Mouse (Mus musculus) stomach, embryonic 15.5 days (tissue): ENCODE data around the gene Cep250. TPM values are rescaled to one million over a fixed set of nuclear protein-coding genes. Genes with fewer than 3 reads are reported as not detected.

Experiments
- ATAC-seq: fragments of 200-750 bp; cut with Nextera tagmentation; 2 replicates; pipeline ENCODE4 v1.8.0; 2017; ENCODE audit warnings: low read depth, moderate number of reproducible peaks, moderate TSS enrichment; ENCODE audit not compliant: insufficient read depth, low FRiP score
- H3K27ac ChIP-seq: fragments of 300-500 bp; sonication (generic); 2 replicates; pipeline ENCODE4 v1.5.1; 2015; ENCODE audit warnings: mild to moderate bottlenecking, inconsistent platforms
- H3K27me3 ChIP-seq: fragments of 300-500 bp; sonication (generic); replicated peaks from 2 replicates; pipeline ENCODE4 v1.6.1; 2015; ENCODE audit warnings: inconsistent platforms
- H3K36me3 ChIP-seq: fragments of 300-500 bp; sonication (generic); 2 replicates; pipeline ENCODE4 v1.6.1; 2015; ENCODE audit warnings: inconsistent platforms
- H3K4me1 ChIP-seq: fragments of 300-500 bp; sonication (generic); 2 replicates; pipeline ENCODE4 v1.6.1; 2015; ENCODE audit warnings: inconsistent platforms
- H3K4me2 ChIP-seq: fragments of 300-500 bp; sonication (generic); 2 replicates; pipeline ENCODE4 v1.6.1; 2015; ENCODE audit warnings: mild to moderate bottlenecking, inconsistent platforms
- H3K4me3 ChIP-seq: fragments of 300-500 bp; sonication (generic); replicated peaks from 2 replicates; pipeline ENCODE4 v1.5.1; 2015; ENCODE audit warnings: inconsistent platforms
- H3K9ac ChIP-seq: fragments of 300-500 bp; sonication (generic); 2 replicates; pipeline ENCODE4 v1.6.1; 2015; ENCODE audit warnings: inconsistent platforms
- H3K9me3 ChIP-seq: fragments of 300-500 bp; sonication (generic); 2 replicates; pipeline ENCODE4 v1.6.1; 2016; ENCODE audit warnings: inconsistent platforms
- WGBS: fragments of 180-500 bp; shearing (Covaris S2); methylation state at CpG from one replicate; pipeline ENCODE4 v1.1.7; 2015; 5-methylcytosine and 5-hydroxymethylcytosine counted together
- polyA plus RNA-seq: library from polyadenylated mRNA; unstranded; fragments of >200 nt; fragmentation: Nextera tagmentation; extraction: Ambion mirVana; gene quantifications from 2 replicates; pipeline ENCODE4 v1.2.1, GENCODE M21; 2015

Cep250 gene
- polyA plus RNA-seq, 1 experiment from 2014 or later = 21.3 TPM

DNA sequence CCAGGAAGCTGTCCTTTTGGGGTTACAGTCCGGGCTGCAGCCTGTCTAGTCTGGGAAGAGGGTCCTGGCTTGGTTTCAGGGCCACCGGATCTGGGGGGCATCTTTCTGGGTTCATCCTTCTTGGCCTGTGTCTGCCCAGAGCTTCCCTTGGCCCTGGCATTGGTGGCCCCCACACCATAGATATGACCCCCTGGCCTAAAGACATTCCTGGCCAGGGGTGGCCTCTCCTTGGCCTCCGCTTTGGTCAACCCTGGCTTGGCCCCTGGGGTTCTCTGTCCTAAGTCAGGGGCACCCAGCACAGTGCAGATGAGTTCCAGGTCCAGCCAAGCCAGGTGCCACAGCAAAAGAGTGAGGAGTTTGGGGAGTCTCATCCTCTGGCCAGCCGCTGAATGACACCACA is 11.6 kb upstream of the Cep250 start:
- H3K4me2 ChIP-seq = peak overlapping the region; percentile 24; the same call in 1 of the 2 replicates
- H3K36me3 ChIP-seq = no peaks in the 10 kb centered on the region
- peaks cover 12% of the 10 kb centered on the region; the same call in 1 of the 2 replicates for H3K4me1 ChIP-seq
- H3K4me3 ChIP-seq = no peak overlapping the region
- H3K9me3 ChIP-seq = no peaks in the 10 kb centered on the region
- ATAC-seq = no peak
- H3K27me3 ChIP-seq = no peaks in the 10 kb centered on the region
- 84% methylated on average over 4 of the region's 4 CpGs for WGBS
- no peak overlapping the region for H3K9ac ChIP-seq
- no peak overlapping the region for H3K27ac ChIP-seq

DNA sequence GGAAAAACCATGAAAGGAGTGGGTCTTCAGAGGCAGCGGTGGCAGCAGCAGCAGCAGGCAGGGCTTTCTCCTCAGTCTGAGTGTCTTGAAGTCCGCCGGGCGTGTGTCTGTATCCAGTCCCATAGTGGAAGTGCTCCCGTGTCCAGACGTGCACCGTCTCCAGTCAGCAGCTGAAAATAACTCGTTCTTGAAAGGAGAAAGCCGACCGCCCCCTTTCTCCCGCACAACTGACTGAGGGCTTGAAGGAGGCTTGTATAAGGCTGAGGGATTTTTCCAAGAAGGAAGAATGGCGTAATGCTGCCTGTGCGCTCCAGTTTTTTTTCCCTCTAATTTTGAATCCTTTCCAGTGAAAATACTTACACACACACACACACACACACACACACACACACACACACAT is 11.1 kb upstream of the Cep250 start, which contains the start of gene Gdf5:
TSS of gene Gdf5 (minus strand) at position 244 of the 400 bp plus-strand sequence.
- 41% methylated on average over 13 of the region's 13 CpGs for WGBS
- no peak within 1 kb of the TSS for H3K9ac ChIP-seq

GRCm38 (mm10) chr2:155945580-155945979 is 10.7 kb upstream of the Cep250 start:
- Histone ChIP-seq H3K4me2 (no peak overlapping the region), H3K27ac (no peak overlapping the region), H3K4me3 (no peak overlapping the region), H3K9me3 (no peaks in the 10 kb centered on the region), H3K4me1 (peaks cover 12% of the 10 kb centered on the region; the same call in 1 of the 2 replicates), H3K36me3 (no peaks in the 10 kb centered on the region), H3K27me3 (0 out of 2 replicates have a peak, but pooled peaks cover 3% of the 10 kb centered on the region), H3K9ac (no peak overlapping the region)
- ATAC-seq = no peak
- WGBS = 48% methylated on average over 5 of the region's 5 CpGs

More for the DNA sequence above, 11.1 kb upstream of the Cep250 start, which contains the start of gene Gdf5:
- Histone ChIP-seq H3K9me3 (no peaks in the 10 kb centered on the region), H3K36me3 (no peaks in the 10 kb centered on the region), H3K27me3 (0 out of 2 replicates have a peak, but pooled peaks cover 1% of the 10 kb centered on the region), H3K27ac (no peak within 1 kb of the TSS), H3K4me1 (peaks cover 12% of the 10 kb centered on the region; the same call in 1 of the 2 replicates), H3K4me2 (peak within 1 kb of the TSS; percentile 24; the same call in 1 of the 2 replicates), H3K4me3 (no peak within 1 kb of the TSS)
- no peak for ATAC-seq

DNA sequence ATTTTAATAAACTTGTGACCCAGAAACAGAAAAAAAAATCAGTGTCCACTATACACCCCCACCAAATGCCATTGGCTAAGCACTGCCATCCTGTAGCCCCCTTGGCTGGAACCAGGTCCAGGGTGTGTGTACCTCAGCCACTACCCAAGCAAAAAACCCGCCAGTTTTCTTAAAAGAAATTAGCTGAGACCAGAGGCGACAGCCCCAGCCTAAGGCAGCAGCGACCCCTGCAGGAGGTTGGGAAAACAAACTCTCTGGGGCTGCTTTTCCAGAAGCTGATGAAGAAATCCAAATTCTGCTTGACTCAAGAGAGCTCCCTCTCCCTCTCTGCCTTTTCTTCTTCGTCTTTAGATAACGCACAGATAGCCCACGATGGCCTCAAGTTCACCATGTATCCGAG is 10.2 kb upstream of the Cep250 start:
- peaks cover 12% of the 10 kb centered on the region; the same call in 1 of the 2 replicates for H3K4me1 ChIP-seq
- H3K9ac ChIP-seq = no peak overlapping the region
- no peak overlapping the region for H3K27ac ChIP-seq
- WGBS = 2% methylated on average over 7 of the region's 7 CpGs
- no peaks in the 10 kb centered on the region for H3K36me3 ChIP-seq
- no peaks in the 10 kb centered on the region for H3K9me3 ChIP-seq
- peak; percentile 40; the same call in 1 of the 2 replicates for ATAC-seq
- H3K4me3 ChIP-seq = no peak overlapping the region
- 0 out of 2 replicates have a peak, but pooled peaks cover 3% of the 10 kb centered on the region for H3K27me3 ChIP-seq
- H3K4me2 ChIP-seq = no peak overlapping the region

GRCm38 (mm10) chr2:155946499-155946898 is 9.8 kb upstream of the Cep250 start:
- no peaks in the 10 kb centered on the region for H3K36me3 ChIP-seq
- no peak overlapping the region for H3K27ac ChIP-seq
- no peak overlapping the region for H3K4me3 ChIP-seq
- peaks cover 12% of the 10 kb centered on the region; the same call in 1 of the 2 replicates for H3K4me1 ChIP-seq
- H3K4me2 ChIP-seq = no peak overlapping the region
- H3K9ac ChIP-seq = no peak overlapping the region
- 0 out of 2 replicates have a peak, but pooled peaks cover 3% of the 10 kb centered on the region for H3K27me3 ChIP-seq
- ATAC-seq = no peak
- WGBS = 27% methylated on average over 4 of the region's 4 CpGs
- H3K9me3 ChIP-seq = no peaks in the 10 kb centered on the region

DNA sequence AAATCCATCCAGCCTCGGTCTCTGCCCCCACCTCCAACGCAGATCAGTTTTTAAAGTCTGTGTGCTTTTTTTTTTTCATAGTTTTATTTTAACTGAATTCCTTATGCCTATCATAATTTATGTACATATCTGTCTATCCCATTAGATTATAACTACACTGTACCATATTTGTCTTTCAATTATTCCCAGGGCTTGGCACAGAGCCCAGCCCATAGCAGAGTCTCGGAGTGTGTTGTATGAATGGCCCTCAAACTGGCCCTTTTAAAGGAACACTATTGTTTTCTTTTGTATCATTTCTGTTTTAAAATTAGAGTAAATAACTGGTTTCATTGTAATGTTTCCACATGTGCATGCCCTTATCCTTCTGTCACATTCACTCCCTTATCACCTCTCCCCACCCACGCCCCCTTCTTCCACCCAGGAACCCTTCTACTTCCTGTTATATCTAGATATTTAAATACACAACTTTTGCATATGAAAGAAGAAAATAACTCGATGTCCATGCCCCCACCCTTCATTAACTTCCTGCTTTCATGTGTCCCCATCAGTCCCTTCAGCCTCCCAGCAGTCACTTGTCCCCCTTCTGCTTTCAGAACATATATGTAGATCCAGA is 8.8 kb upstream of the Cep250 start:
- 44% methylated on average over 5 of the region's 5 CpGs for WGBS

DNA sequence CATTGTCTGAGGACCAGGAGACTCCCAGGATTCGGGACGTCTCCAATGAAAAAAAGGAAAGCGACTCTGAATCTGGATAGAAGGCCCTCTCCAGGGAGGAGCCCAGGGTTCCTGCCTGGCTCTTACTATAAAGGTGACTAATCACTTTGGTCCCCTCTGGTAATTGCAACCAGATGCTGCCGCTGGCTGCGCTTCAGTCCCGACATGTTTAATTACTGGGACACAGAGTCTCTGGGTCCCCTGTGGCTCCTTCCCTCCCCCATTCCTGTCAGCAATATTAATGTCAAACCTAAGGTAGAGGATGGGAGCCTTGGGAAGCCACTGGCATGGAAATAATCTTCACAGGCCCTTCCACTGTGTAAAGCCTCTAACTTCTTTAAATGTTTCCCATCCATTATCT is 6.9 kb upstream of the Cep250 start:
- H3K4me1 ChIP-seq = peaks cover 6% of the 10 kb centered on the region; the same call in 1 of the 2 replicates
- no peaks in the 10 kb centered on the region for H3K9me3 ChIP-seq
- WGBS = 48% methylated on average over 6 of the region's 6 CpGs
- H3K36me3 ChIP-seq = no peaks in the 10 kb centered on the region
- H3K4me2 ChIP-seq = no peak overlapping the region
- H3K4me3 ChIP-seq = no peak overlapping the region
- no peak overlapping the region for H3K27ac ChIP-seq
- no peak overlapping the region for H3K9ac ChIP-seq
- no peak for ATAC-seq
- 0 out of 2 replicates have a peak, but pooled peaks cover 3% of the 10 kb centered on the region for H3K27me3 ChIP-seq

More for the DNA sequence above, 8.8 kb upstream of the Cep250 start:
- Histone ChIP-seq H3K4me2 (no peak overlapping the region), H3K4me3 (no peak overlapping the region), H3K9me3 (no peaks in the 10 kb centered on the region), H3K27me3 (0 out of 2 replicates have a peak, but pooled peaks cover 3% of the 10 kb centered on the region), H3K9ac (no peak overlapping the region), H3K27ac (0 out of 2 replicates have a peak overlapping the region, but pooled peaks have one; percentile 16), H3K4me1 (peaks cover 9% of the 10 kb centered on the region; the same call in 1 of the 2 replicates), H3K36me3 (no peaks in the 10 kb centered on the region)
- peak; percentile 71 for ATAC-seq

DNA sequence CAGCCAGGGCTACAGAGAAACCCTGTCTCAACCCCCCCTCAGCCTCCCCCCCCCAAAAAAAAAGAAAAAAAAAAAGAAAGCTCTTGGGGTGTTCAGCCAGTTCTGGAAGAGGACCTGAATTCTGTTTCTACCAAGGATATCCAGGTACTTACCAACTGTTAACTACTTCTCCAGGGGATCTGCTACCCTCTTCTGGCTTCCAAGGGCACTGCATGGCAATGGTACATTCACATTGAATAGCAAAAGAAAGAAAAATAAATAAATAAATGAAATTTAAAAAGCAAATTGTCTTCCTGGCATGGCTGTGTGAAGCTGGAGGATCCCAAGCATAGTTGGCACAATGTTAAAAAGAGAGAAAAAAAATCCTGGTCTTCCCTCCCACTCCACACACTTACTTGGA is 4.3 kb upstream of the Cep250 start:
- Histone ChIP-seq H3K4me1 (no peaks in the 10 kb centered on the region), H3K9me3 (no peaks in the 10 kb centered on the region), H3K4me3 (no peak overlapping the region), H3K4me2 (no peak overlapping the region), H3K36me3 (no peaks in the 10 kb centered on the region), H3K27me3 (0 out of 2 replicates have a peak, but pooled peaks cover 3% of the 10 kb centered on the region), H3K9ac (no peak overlapping the region), H3K27ac (no peak overlapping the region)
- ATAC-seq = no peak

DNA sequence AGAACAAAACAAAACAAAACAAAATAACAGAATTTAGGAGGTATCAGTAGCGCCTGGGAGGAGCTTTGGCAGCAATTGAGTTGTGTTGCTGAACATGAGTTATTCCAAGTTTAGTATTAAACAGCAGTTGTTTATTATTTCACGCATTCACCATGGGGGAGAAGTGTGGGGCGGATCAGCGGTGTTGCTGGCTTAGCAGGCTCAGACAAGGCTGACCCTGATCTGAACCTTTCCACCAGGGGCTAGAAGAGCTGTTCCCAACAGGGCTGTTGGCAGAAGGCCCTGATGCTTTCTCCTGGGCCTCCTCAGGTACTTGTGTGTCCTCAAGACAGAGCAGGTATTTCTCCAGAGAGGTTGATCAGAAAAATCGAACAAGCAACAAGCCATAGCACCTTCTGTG is 3.7 kb downstream of the Cep250 start:
- H3K4me1 ChIP-seq = peaks cover 7% of the 10 kb centered on the region; the same call in 1 of the 2 replicates
- no peak overlapping the region for H3K27ac ChIP-seq
- no peak overlapping the region for H3K9ac ChIP-seq
- H3K9me3 ChIP-seq = no peaks in the 10 kb centered on the region
- H3K36me3 ChIP-seq = peaks cover 9% of the 10 kb centered on the region
- 75% methylated on average over 5 of the region's 5 CpGs for WGBS
- H3K27me3 ChIP-seq = no peaks in the 10 kb centered on the region
- H3K4me2 ChIP-seq = no peak overlapping the region
- H3K4me3 ChIP-seq = no peak overlapping the region
- no peak for ATAC-seq

DNA sequence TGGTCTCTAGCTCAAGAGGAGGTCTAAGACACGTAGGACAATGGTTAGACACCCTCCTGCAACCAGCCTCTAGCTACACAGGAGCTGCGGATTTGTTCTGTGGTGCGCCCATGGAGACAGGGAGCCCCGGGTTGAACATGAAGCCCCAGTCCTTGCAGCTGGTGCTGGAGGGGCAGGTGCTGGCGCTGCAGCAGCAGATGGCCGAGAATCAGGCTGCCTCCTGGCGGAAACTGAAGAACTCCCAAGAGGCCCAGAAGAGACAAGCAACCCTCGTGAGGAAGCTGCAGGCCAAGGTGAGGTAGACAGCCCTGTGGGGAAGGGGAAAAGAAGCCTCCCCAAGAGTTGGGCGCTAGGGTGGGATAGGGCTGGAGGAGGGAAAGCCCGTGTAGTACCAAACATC is 5.6 kb downstream of the Cep250 start:
- H3K27ac ChIP-seq = no peak overlapping the region
- no peaks in the 10 kb centered on the region for H3K27me3 ChIP-seq
- H3K4me3 ChIP-seq = no peak overlapping the region
- no peak overlapping the region for H3K4me2 ChIP-seq
- H3K4me1 ChIP-seq = peaks cover 7% of the 10 kb centered on the region; the same call in 1 of the 2 replicates
- peaks cover 18% of the 10 kb centered on the region for H3K36me3 ChIP-seq
- no peaks in the 10 kb centered on the region for H3K9me3 ChIP-seq
- no peak for ATAC-seq
- 82% methylated on average over 10 of the region's 10 CpGs for WGBS
- H3K9ac ChIP-seq = no peak overlapping the region

- 19% methylated on average over 1 of the region's 1 CpGs for WGBS
- H3K4me2 ChIP-seq = no peak overlapping the region
- H3K4me1 ChIP-seq = no peaks in the 10 kb centered on the region
- no peaks in the 10 kb centered on the region for H3K27me3 ChIP-seq
- H3K36me3 ChIP-seq = peaks cover 29% of the 10 kb centered on the region
- ATAC-seq = no peak
- H3K9me3 ChIP-seq = no peaks in the 10 kb centered on the region
- H3K27ac ChIP-seq = no peak overlapping the region
- no peak overlapping the region for H3K9ac ChIP-seq
- no peak overlapping the region for H3K4me3 ChIP-seq
Observed at GRCm38 (mm10) chr2:155962991-155963390, 6.7 kb downstream of the Cep250 start.

GRCm38 (mm10) chr2:155973348-155973747 is 17.1 kb downstream of the Cep250 start:
- Histone ChIP-seq H3K36me3 (peaks cover 70% of the 10 kb centered on the region), H3K4me3 (no peak overlapping the region), H3K27me3 (no peaks in the 10 kb centered on the region), H3K4me2 (no peak overlapping the region), H3K9ac (no peak overlapping the region), H3K27ac (no peak overlapping the region), H3K4me1 (no peaks in the 10 kb centered on the region), H3K9me3 (no peaks in the 10 kb centered on the region)
- WGBS = 74% methylated on average over 6 of the region's 6 CpGs
- no peak for ATAC-seq
